Mouse (Mus musculus): ENCODE data around the gene E130114P18Rik.

- peak; percentile 33; the same call in 1 of the 2 replicates for TF ChIP-seq CTCF (IDR thresholded peaks at IDR 0.05; ENCODE audit: control insufficient read depth, insufficient read depth, insufficient replicate concordance, low read depth, low read length)
- no peak for TF ChIP-seq POLR2A (IDR thresholded peaks at IDR 0.05; ENCODE audit: control insufficient read depth, low read depth, low read length)
These were observed 32.4 kb downstream of the E130114P18Rik start for GRCm38 (mm10) chr4:97745296-97746105.
